ENCODE assay signal across 8 mouse cellular contexts in genomic region chr10:66852708-66853107, GRCm38 (mm10).
DNase-seq lines count a peak whose midpoint lies in the region; ATAC-seq lines count a peak whose summit lies in the region.

No protein-coding gene starts in this region.

- peak overlapping the region; percentile 100 for H3K27ac ChIP-seq in macrophage

- 0% methylated on average over 5 of the region's 5 CpGs for WGBS in macrophage (ENCODE audit: missing documents)

- peak; percentile 88 for ATAC-seq in common myeloid progenitor, adult 5-6 weeks (replicated peaks; ENCODE audit: low read depth, poor library complexity, severe bottlenecking)
- ATAC-seq in erythroblast, adult 5-6 weeks (replicated peaks; ENCODE audit: low FRiP score, poor library complexity, severe bottlenecking) = no peak

- intact Hi-C loops in heart, postnatal 25 days (cut with DNase I) = loop anchor here (5.0 kb wide), 2 partner anchors 55 to 460 kb away; no protein-coding TSS in a partner anchor

- peak; percentile 42 to 47 for DNase-seq in heart, adult 18-20 months
- DNase-seq in heart, postnatal 25 days (ENCODE audit: low spot score) = no peak
- peak; percentile 58 for DNase-seq in A20 (ENCODE audit: low read depth, low spot score)
- no peak for DNase-seq in ovary, postnatal 14 days (ENCODE audit: low spot score)
- DNase-seq in c-Kit-positive CD71-positive TER-119-positive erythroid progenitor cells, embryonic 14.5 days (ENCODE audit: low spot score) = no peak

- H3K4me3 ChIP-seq in macrophage (ENCODE audit: inconsistent target) = no peak overlapping the region

- H3K36me3 ChIP-seq in macrophage (ENCODE audit: inconsistent target) = no peaks in the 10 kb centered on the region

- no peaks in the 10 kb centered on the region for H3K79me2 ChIP-seq in macrophage (ENCODE audit: inconsistent target)

Comparison
In these comparisons a context has a peak if more than half of its experiments do, and no peak if none do; other contexts are left out.
1. DNase-seq: peak in heart, adult 18-20 months (2 of 2) and A20 (single experiment); none in heart, postnatal 25 days (single experiment), ovary, postnatal 14 days (single experiment) and c-Kit-positive CD71-positive TER-119-positive erythroid progenitor cells, embryonic 14.5 days (single experiment).